Mouse (Mus musculus) midbrain, embryonic 11.5 days (tissue): ENCODE data around the gene Znrd1as. TPM values are rescaled to one million over a fixed set of nuclear protein-coding genes. Genes with fewer than 3 reads are reported as not detected.

Source experiments
- ATAC-seq: fragments of 200-750 bp; cut with Nextera tagmentation; 2 replicates; pipeline ENCODE4 v1.8.0; 2017; ENCODE audit warnings: moderate TSS enrichment, moderate library complexity; ENCODE audit not compliant: low FRiP score
- DNase-seq: peaks from one replicate; pipeline ENCODE4 v3.0.0; 2015; ENCODE audit warnings: low spot score; ENCODE audit errors: missing footprints
- H3K27ac ChIP-seq: fragments of 300-500 bp; sonication (generic); 2 replicates; pipeline ENCODE4 v1.5.1; 2014; ENCODE audit warnings: low read depth, low read length
- H3K27me3 ChIP-seq: fragments of 300-500 bp; sonication (generic); 2 replicates; pipeline ENCODE4 v1.6.1; 2014; ENCODE audit warnings: mild to moderate bottlenecking, low read length, moderate library complexity, mixed read lengths; ENCODE audit not compliant: control insufficient read depth, insufficient read depth
- H3K36me3 ChIP-seq: fragments of 300-500 bp; sonication (generic); 2 replicates; pipeline ENCODE4 v1.6.1; 2014; ENCODE audit warnings: mild to moderate bottlenecking, low read length, moderate library complexity, mixed read lengths; ENCODE audit not compliant: control insufficient read depth, insufficient read depth
- H3K4me1 ChIP-seq: fragments of 300-500 bp; sonication (generic); 2 replicates; pipeline ENCODE4 v1.6.1; 2014; ENCODE audit warnings: low read length; ENCODE audit not compliant: control insufficient read depth, insufficient read depth
- H3K4me2 ChIP-seq: fragments of 300-500 bp; sonication (generic); 2 replicates; pipeline ENCODE4 v1.6.1; 2014; ENCODE audit warnings: mild to moderate bottlenecking, moderate library complexity
- H3K4me3 ChIP-seq: fragments of 300-500 bp; sonication (generic); 2 replicates; pipeline ENCODE4 v1.5.1; 2014; ENCODE audit warnings: low read depth, low read length
- H3K9ac ChIP-seq: fragments of 300-500 bp; sonication (generic); 2 replicates; pipeline ENCODE4 v1.6.1; 2014; ENCODE audit warnings: low read length
- H3K9me3 ChIP-seq: fragments of 300-500 bp; sonication (generic); 2 replicates; pipeline ENCODE4 v1.6.1; 2016; ENCODE audit warnings: low read length; ENCODE audit not compliant: control insufficient read depth
- WGBS: fragments of 180-500 bp; shearing (Covaris S2); extraction: QIAGEN DNeasy Blood & Tissue Kit; methylation state at CpG from one replicate; pipeline ENCODE4 v1.1.7; 2014; 5-methylcytosine and 5-hydroxymethylcytosine counted together
- polyA plus RNA-seq: library from polyadenylated mRNA; unstranded; fragments of >200 nt; fragmentation: Nextera tagmentation; extraction: Ambion mirVana; gene quantifications from 2 replicates; pipeline ENCODE4 v1.2.1, GENCODE M21; 2014

Gene Znrd1as
- polyA plus RNA-seq, 1 experiment from 2014 or later = 9.4 TPM

- H3K36me3 ChIP-seq = no peaks in the 10 kb centered on the region
- DNase-seq = no peak
- no peak for ATAC-seq
- no peak overlapping the region for H3K9ac ChIP-seq
- no peaks in the 10 kb centered on the region for H3K9me3 ChIP-seq
- no peak overlapping the region for H3K4me3 ChIP-seq
- no peak overlapping the region for H3K4me2 ChIP-seq
- H3K27me3 ChIP-seq = no peaks in the 10 kb centered on the region
- no peaks in the 10 kb centered on the region for H3K4me1 ChIP-seq
- WGBS = 80% methylated on average over 12 of the region's 12 CpGs
- H3K27ac ChIP-seq = no peak overlapping the region
Measured at GRCm38 (mm10) chr17:36929236-36929932, 29.0 kb upstream of the Znrd1as start.

- H3K27ac ChIP-seq = no peak overlapping the region
- no peaks in the 10 kb centered on the region for H3K9me3 ChIP-seq
- no peak for DNase-seq
- H3K4me2 ChIP-seq = no peak overlapping the region
- no peaks in the 10 kb centered on the region for H3K36me3 ChIP-seq
- WGBS = 87% methylated on average over 6 of the region's 6 CpGs
- no peak overlapping the region for H3K9ac ChIP-seq
- no peaks in the 10 kb centered on the region for H3K4me1 ChIP-seq
- ATAC-seq = no peak
- H3K4me3 ChIP-seq = no peak overlapping the region
- H3K27me3 ChIP-seq = no peaks in the 10 kb centered on the region
Measured at GRCm38 (mm10) chr17:36930233-36930632, 28.2 kb upstream of the Znrd1as start.

- DNase-seq = no peak
- no peak overlapping the region for H3K27ac ChIP-seq
- H3K4me1 ChIP-seq = no peaks in the 10 kb centered on the region
- H3K36me3 ChIP-seq = no peaks in the 10 kb centered on the region
- H3K27me3 ChIP-seq = no peaks in the 10 kb centered on the region
- ATAC-seq = no peak
- no peak overlapping the region for H3K9ac ChIP-seq
- H3K4me2 ChIP-seq = no peak overlapping the region
- H3K9me3 ChIP-seq = no peaks in the 10 kb centered on the region
- 84% methylated on average over 4 of the region's 4 CpGs for WGBS
- H3K4me3 ChIP-seq = no peak overlapping the region
Measured at GRCm38 (mm10) chr17:36931130-36931529, 27.3 kb upstream of the Znrd1as start.

GRCm38 (mm10) chr17:36931806-36932205 lies 26.6 kb upstream of the Znrd1as start:
- H3K36me3 ChIP-seq = no peaks in the 10 kb centered on the region
- H3K4me1 ChIP-seq = no peaks in the 10 kb centered on the region
- no peak overlapping the region for H3K4me2 ChIP-seq
- H3K9me3 ChIP-seq = no peaks in the 10 kb centered on the region
- no peak overlapping the region for H3K4me3 ChIP-seq
- H3K27ac ChIP-seq = no peak overlapping the region
- 70% methylated on average over 2 of the region's 2 CpGs for WGBS
- ATAC-seq = no peak
- no peaks in the 10 kb centered on the region for H3K27me3 ChIP-seq
- H3K9ac ChIP-seq = no peak overlapping the region
- DNase-seq = no peak

DNA sequence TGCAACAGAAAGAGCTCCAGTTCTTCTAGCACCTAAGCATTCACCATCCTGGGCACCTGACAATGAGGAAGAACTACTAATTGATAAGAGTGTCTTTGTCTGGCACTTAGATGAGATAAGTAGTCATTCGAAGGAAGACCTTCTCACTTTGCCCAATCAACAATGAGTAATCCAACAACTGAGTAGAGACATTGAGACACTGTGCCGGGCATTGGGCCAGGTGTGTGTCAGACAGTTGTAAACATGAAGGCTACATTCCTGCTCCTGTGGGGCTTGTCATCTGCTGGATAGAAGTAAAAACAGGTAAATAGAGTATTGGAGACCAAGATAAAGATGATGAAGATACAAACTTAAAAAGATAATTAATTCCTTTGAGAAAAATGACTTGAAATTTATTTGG lies 20.3 kb upstream of the Znrd1as start:
- H3K27ac ChIP-seq = no peak overlapping the region
- peaks cover 6% of the 10 kb centered on the region for H3K4me1 ChIP-seq
- H3K9ac ChIP-seq = no peak overlapping the region
- no peak for DNase-seq
- no peak overlapping the region for H3K4me2 ChIP-seq
- no peak for ATAC-seq
- no peaks in the 10 kb centered on the region for H3K9me3 ChIP-seq
- 92% methylated on average over 2 of the region's 2 CpGs for WGBS
- H3K4me3 ChIP-seq = no peak overlapping the region
- no peaks in the 10 kb centered on the region for H3K36me3 ChIP-seq
- H3K27me3 ChIP-seq = peaks cover 14% of the 10 kb centered on the region

- Histone ChIP-seq H3K4me2 (peak overlapping the region; percentile 53), H3K36me3 (no peaks in the 10 kb centered on the region), H3K27ac (no peak overlapping the region), H3K9ac (no peak overlapping the region), H3K4me3 (peak overlapping the region; percentile 30), H3K9me3 (no peaks in the 10 kb centered on the region), H3K27me3 (peaks cover 44% of the 10 kb centered on the region), H3K4me1 (peaks cover 10% of the 10 kb centered on the region)
- ATAC-seq (no peak), DNase-seq (no peak)
- WGBS = 66% methylated on average over 10 of the region's 10 CpGs
Measured at GRCm38 (mm10) chr17:36942391-36942790, 16.0 kb upstream of the Znrd1as start.

GRCm38 (mm10) chr17:36942791-36943471 lies 15.5 kb upstream of the Znrd1as start, which contains the start of gene Rnf39:
Gene Rnf39, plus strand, starts transcription at chr17:36942918.
- 3% methylated on average over 51 of the region's 59 CpGs for WGBS

DNA sequence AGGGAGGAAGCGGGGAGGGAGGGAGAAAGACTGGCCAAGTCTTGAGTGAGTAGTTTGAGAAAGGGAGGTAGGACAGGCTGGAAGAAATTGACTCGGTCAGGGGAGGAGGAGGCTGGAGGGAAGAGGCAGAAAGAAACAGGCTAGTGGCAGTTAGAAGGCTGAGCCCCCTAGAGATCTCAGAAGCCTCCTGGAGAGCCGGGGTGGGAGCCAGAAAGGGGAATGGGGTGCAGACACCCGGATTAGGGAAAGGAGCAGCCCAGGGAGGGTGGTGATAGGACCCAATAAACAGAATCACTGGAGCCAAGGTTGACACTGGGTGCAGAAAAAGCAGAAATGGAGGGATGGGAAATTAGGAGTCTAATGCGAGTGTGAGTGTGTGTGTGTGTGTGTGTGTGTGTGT lies 14.7 kb upstream of the Znrd1as start:
- no peak overlapping the region for H3K27ac ChIP-seq
- H3K27me3 ChIP-seq = peaks cover 44% of the 10 kb centered on the region
- ATAC-seq (no peak), DNase-seq (no peak)
- no peaks in the 10 kb centered on the region; the same call in 1 of the 2 replicates for H3K36me3 ChIP-seq
- H3K4me2 ChIP-seq = no peak overlapping the region
- no peaks in the 10 kb centered on the region for H3K9me3 ChIP-seq
- H3K4me3 ChIP-seq = no peak overlapping the region
- peaks cover 15% of the 10 kb centered on the region for H3K4me1 ChIP-seq
- WGBS = 28% methylated on average over 5 of the region's 5 CpGs
- no peak overlapping the region for H3K9ac ChIP-seq

More at GRCm38 (mm10) chr17:36942791-36943471, 15.5 kb upstream of the Znrd1as start, which contains the start of gene Rnf39:
- ATAC-seq (no peak), DNase-seq (peak; percentile 89)
- Histone ChIP-seq H3K27ac (no peak within 1 kb of the TSS), H3K4me3 (peak within 1 kb of the TSS; percentile 30), H3K9ac (peak within 1 kb of the TSS; percentile 44), H3K36me3 (no peaks in the 10 kb centered on the region), H3K4me1 (peaks cover 15% of the 10 kb centered on the region), H3K9me3 (no peaks in the 10 kb centered on the region), H3K4me2 (peak within 1 kb of the TSS; percentile 53), H3K27me3 (peaks cover 44% of the 10 kb centered on the region)

DNA sequence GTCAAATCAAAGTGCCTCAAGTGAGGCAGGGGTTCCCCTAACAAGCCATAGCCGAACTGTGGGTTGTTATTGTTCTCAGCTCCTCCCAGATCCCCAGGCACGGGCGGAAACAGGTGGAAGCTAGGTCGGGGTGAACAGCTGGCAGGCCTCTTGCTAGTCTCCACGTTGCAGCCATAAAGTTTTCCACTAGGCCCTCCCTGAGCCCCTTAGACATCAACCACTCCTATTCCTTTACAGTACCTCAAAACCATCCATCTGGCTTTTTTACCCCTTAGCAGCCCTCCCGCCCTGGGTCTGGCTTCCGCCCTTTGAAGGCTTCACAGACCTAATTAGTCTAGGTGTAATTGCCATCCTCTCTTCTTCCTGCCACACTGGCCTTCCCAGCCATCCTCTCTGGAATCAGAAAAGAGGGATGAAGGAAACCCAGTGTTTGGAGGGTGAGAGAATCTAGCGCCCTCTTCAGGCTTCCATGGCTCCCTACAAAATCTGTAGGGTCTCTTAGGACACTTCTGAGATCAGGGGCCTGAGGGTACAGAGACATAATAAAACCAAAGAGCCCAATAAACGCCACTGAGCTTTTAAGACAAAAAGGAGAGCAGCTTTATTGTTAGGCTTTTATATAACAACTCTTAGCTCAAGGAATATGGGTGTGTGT lies 14.1 kb upstream of the Znrd1as start:
- Histone ChIP-seq H3K4me2 (no peak overlapping the region), H3K27me3 (peaks cover 44% of the 10 kb centered on the region), H3K9ac (0 out of 2 replicates have a peak overlapping the region, but pooled peaks have one; percentile 2), H3K36me3 (peaks cover 5% of the 10 kb centered on the region; the same call in 1 of the 2 replicates), H3K27ac (no peak overlapping the region), H3K4me1 (peaks cover 15% of the 10 kb centered on the region), H3K4me3 (no peak overlapping the region), H3K9me3 (no peaks in the 10 kb centered on the region)
- ATAC-seq (no peak), DNase-seq (no peak)
- WGBS = 31% methylated on average over 9 of the region's 9 CpGs
